Mouse (Mus musculus) ES-Bruce4 (cell line): ENCODE measurements around the gene Fam83f.

ENCODE experiments used
- CTCF ChIP-seq: IDR thresholded peaks from one replicate; pipeline ENCODE4 v1.8.1; 2011; ENCODE audit warnings: low read depth, low read length
- EP300 ChIP-seq: IDR thresholded peaks from 2 replicates; pipeline ENCODE4 v1.6.1; 2011; ENCODE audit warnings: low read depth, low read length; ENCODE audit not compliant: insufficient read depth
- POLR2A ChIP-seq: IDR thresholded peaks from one replicate; pipeline ENCODE4 v1.8.1; 2011; ENCODE audit warnings: low read length; ENCODE audit not compliant: insufficient read depth

DNA sequence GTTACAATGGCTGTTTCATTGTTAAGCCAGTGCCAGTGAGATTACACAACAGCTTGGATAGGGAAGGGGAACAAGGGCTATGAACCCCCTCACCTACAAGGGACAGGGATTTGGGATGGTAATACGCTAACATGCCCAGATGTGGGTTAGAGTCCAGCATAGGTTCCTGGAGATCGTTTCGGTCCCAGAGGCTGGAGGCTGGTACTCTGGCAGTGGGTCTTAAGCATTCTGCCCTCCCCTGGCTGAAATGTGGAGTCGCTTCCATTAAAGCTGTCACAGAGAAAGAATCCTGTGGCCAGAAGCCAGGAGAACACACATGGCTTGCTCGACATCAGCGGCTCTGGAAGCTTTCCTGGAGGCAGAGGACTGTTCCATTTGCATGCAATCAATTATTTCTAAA is 37.9 kb downstream of the Fam83f start:
- no peak for TF ChIP-seq CTCF
- no peak for TF ChIP-seq EP300
- no peak for TF ChIP-seq POLR2A
